Mouse (Mus musculus) spleen, embryonic (tissue): ENCODE measurements around the gene Mitd1.

Experiments
- CTCF ChIA-PET: fragments of 350-600 bp; sonication (Branson Sonifier 250); formaldehyde crosslinking; loops from one replicate; lab custom pipeline; 2022; lab: Charles Lee

Gene Mitd1

DNA sequence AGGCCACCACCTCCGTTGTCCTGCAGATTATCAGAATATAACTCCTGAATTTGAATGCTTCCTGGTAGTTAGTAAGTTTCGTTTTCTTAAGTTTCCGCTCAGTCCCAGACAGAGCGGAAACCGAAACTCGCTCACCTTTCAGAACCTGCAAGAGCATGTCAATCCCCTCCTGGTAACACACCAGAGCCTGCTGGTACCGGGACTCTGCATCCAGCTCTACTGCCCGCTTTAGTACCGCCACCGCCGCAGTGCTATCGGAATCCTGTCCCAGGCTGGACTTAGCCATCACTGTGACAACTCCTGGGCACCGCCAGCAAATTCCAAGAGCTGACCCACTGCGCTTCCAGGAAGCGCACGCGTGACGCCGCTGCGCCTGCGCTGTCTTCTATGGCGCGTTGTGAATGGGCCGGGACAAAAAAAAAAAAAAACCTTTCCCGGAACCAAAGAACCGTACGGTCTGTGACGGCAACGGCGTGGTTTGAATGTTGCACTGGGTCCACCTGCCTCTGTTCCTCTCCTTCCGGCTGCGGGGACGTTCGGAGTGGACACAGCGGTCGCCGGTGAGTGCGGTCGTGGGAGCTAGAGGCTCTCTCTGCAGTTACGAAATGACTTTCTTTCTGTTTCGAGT, at the start of gene Mitd1, which contains the start of gene Mrpl30:
Gene Mitd1, minus strand, starts transcription at position 387 of the 628 bp plus-strand sequence.
Gene Mrpl30, plus strand, starts transcription at position 453 of the 628 bp plus-strand sequence.
- CTCF ChIA-PET, result no interaction called here

DNA sequence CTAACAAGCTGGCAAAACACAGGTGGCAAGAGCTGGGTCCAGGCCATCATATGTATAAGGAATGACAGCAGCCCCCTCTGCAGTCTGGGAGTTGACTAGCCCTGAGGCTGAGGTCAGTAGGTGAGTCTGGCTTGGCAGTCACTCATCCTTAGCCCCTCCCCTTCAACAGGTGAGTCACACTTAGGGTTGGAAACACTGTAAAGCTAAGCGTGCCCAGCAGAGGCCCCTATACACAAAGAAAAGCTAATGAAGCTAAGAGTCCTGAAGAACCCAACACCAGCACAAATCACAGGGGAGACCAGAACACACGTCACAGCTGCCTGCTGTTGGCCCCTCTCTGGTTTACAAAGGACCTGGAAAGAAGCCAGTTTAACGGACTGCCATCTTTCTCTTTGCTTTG, 41.6 kb upstream of the Mitd1 start:
- CTCF ChIA-PET, result no interaction called here

DNA sequence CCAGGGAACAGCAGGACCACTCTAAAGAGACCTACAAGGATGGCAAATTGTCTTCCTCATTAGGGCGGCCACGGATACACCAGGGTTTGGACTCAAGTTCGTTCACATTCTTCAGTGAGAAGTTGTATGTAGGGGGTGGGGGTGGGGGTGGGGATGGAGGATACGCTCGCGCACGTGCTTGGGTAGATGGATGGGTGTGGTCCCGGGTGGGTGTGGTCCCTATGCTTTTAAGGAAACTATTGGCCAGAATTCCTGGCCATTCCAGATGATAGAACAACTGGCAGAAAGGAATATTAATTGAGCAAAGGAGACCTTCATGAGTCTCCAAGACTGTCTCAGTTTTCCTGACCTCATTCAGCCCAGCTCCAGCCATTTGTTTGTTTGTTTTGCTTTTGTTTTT, 35.8 kb upstream of the Mitd1 start:
- CTCF ChIA-PET, result no interaction called here

DNA sequence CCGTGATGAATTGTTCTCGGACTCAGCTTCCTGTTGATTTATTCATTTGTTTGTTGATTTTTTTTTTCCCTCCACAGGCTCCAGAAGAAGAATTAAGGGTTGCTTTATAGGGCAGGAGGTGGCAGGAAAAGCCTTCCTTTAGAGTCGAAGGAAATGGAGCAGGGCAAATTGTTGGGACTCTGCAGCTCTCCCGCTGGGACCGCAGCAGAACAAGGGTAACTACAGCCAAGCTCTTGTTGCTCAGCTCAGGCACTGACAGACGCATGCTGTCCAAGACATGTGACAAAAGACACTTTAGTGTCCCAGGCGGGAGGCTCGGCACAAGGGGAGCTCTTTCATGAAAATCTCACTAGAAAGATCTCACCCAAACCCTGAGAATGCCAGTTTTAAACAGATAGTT, 32.3 kb upstream of the Mitd1 start:
- CTCF ChIA-PET, result no interaction called here

DNA sequence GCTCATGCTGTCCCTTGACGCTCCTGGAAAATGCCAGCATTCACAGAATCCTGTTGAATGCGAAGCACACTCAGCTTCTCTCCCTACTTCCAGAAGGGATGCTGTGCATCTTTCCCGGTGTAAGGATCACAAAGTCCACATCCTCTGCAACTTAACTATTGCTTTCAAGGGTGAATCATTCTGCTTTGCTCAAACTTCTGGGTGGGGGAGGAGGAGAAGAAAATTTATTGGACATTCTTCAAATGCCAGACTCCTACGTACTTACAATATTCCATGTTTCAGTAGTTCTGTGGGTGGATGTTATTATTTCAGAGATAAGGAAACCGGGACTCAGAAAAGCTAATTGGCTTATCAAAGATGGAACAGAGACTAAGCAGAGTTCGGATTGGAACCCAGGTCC, 27.9 kb upstream of the Mitd1 start:
- CTCF ChIA-PET, result no interaction called here

DNA sequence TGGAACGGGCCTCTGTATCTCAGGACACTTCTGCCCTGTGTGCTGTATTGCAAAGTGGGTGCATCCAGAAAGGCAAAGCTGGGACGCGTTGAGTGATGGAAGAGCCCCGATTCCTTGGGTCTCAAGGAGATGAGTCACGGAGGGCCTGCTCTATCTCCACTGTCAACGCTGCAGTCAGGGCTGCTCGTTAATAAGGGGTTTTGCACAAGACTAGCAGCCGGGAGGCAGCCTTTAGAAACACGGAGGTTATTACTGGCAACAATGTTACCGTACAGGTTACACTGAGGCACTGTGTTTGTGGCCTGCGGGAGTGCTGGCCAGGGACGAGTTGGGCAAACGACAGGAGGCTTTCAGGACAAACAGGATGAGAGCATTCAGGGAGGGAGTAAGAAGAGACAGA, 27.5 kb upstream of the Mitd1 start:
- CTCF ChIA-PET, result interaction anchor here (0.6 kb wide), 1 partner anchor 82 kb away, joined by 4 read pairs; no protein-coding TSS in a partner anchor

DNA sequence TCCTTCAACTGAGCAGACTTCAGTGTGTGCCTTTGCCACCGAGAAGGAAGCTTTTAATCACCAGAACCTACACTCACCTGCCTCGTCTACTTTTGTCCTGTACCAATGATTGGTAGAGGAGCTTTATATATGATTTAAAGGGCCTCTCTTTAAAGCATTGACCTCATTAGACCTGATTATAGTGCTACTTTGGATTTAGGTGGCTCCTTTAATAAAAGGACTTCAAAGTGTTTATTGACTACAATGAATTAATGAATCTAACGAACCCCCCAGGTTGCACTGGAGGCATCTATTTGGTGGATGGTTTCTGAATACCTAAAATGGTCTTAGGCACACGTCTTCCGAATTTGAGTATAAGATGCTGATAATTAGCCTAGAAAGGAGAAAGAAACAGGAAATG, 26.2 kb upstream of the Mitd1 start, which contains the start of gene Lyg2:
Gene Lyg2, minus strand, starts transcription at position 101 of the 400 bp plus-strand sequence.
- CTCF ChIA-PET, result no interaction called here

DNA sequence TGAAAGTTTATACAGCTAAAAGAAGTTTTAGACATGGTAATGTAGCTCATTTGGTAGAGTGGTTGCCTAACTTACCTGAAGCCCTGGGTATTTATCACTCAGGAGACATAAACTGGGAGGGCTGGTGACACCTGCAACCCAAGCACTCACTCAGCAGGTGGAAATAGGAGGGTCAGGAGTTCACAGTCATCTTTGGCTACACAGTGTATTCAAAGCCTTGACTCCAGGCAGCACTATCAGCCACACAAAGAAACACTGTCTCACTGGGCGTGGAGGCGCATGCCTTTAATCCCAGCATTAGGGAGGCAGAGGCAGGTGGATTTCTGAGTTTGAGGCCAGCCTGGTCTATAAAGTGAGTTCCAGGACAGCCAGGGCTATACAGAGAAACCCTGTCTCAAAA, 22.5 kb upstream of the Mitd1 start:
- CTCF ChIA-PET, result interaction anchor here (0.6 kb wide), 1 partner anchor 482 kb away, joined by 3 read pairs; no protein-coding TSS in a partner anchor

DNA sequence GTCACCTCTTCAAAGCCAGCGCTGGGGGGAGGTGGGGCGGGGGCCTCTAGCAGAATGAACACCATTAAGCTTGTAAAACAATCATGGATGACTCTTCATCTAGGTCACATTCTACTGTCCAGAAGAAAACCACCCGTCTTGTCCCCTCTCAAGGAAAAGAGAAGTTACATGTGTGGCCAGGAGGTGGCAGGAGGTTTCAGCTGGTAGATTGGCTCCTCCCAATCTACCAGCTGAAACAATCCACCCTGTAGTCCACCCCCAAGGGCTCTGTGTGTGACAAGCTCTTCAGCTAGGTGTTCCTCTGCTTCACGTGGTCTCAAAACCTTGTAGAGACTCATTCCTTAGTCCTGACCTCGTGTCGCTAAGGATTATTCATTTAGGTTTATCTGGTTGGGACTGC, 13.0 kb upstream of the Mitd1 start:
- CTCF ChIA-PET, result interaction anchor here (0.6 kb wide), 1 partner anchor 230 kb away, joined by 3 read pairs; no protein-coding TSS in a partner anchor

DNA sequence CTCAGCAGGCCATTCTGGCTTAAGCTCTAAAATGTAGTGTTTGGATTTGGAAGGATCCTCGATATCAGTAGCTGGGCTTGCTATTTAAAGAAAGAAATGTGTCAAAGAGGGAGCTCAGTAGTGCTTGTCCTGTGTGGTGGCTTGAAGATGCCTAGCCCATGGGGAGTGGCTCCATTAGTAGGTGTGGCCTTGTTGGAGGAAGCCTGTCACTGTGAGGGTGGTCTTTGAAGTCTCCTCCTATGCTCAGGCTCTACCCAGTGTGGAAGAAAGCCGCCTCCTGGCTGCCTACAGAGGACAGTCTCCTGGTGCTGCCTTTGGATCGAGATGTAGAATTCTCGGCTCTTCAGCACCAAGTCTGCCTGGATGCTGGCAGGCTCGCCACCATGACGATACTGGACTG, 10.1 kb upstream of the Mitd1 start:
- CTCF ChIA-PET, result no interaction called here

DNA sequence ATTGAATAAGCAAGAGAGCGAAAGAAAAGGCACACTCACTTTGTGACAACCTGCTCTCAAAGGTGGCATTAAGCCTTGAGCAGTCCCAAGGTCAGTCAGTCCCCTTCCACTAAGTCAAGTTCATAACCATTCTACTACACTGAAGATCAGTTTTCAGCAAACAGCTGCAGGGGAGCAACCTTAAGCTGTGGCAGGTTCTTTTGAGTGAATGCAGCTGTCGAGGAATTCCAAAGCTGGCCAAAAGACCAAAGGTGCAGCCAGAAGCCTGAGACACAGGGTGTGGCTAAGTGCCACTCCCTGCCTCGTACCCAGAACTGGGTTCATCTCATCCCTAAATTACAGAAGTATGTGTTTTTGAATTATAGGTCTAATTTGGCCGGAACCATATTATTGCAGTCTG, 9.6 kb upstream of the Mitd1 start:
- CTCF ChIA-PET, result interaction anchor here (0.6 kb wide), 1 partner anchor 86 kb away, joined by 3 read pairs; no protein-coding TSS in a partner anchor

DNA sequence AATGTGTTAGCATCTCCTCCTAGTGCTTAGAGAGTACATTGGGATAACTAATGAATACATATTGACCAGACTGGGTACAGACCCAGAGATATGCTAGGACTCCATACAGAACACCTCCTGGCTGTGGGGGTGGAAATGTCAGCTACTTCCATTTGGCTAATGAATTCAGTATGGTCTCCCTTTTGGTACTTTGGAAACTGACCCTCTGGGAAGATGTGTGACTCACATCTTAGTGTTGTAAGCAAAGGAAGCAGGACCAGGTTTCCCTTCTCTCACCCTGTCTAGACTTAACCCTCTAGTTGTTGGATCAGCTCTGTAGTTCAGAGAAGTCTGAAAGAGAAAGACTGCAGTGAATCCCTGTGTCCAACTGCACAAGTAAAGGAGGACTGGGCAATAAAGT, 4.4 kb upstream of the Mitd1 start:
- CTCF ChIA-PET, result no interaction called here

DNA sequence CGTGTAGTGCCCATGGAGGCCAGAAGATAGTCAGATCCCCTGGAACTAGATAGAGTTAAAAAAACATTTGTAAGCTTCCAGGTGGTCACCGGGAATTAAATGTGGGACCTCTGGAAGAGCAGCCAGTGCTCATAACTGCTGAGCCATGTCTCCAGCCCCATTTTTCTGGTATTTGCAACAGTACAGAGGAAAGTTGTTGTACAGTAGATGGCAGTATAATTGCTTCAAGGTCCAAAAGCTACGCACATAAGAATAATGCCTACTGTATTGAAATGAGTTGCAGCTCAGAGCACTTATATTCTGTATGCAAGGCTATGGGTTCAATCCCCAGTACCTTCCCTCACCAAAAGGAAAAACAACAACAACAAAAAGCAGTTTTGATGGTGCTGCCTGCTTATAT, 1.2 kb upstream of the Mitd1 start:
- CTCF ChIA-PET, result interaction anchor here (0.8 kb wide), 1 partner anchor 10 kb away, joined by 3 read pairs; no protein-coding TSS in a partner anchor

DNA sequence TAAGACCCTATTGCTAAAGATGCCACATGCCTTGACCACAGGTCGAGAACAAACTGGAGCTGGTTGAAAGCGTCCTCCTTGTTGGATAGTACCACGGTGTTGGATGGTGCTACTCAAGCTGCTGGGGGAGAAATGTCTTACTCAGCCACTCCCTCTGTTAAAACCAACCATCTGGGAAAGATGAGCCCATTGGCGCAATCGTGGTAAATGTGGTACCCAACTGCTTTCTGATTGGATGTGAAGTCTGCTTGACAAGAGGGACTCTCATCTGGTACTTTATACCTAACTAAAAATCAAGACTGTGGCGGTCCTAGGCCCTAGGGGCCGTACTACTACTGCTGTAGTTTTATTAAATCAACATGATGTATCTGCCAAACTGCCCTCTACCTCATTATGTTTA, 1.0 kb downstream of the Mitd1 start:
- CTCF ChIA-PET, result no interaction called here

DNA sequence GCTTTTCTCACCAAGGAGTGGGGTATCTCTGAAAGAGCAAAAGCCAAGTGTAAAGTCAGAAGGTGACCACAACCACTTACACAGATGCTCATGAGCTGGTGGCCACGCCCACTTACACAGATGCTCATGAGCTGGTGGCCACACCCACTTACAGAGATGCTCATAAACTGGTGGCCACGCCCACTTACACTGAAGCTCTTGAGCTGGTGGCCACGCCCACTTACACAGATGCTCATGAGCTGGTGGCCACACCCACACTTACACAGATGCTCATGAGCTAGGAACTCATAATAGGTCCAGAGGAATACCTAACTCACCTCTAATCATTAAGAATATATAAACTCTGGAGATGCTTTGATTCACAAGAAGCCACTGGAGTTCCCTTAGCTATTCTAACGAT, 5.8 kb downstream of the Mitd1 start:
- CTCF ChIA-PET, result interaction anchor here (0.6 kb wide), 1 partner anchor 300 kb away, joined by 3 read pairs; no protein-coding TSS in a partner anchor

DNA sequence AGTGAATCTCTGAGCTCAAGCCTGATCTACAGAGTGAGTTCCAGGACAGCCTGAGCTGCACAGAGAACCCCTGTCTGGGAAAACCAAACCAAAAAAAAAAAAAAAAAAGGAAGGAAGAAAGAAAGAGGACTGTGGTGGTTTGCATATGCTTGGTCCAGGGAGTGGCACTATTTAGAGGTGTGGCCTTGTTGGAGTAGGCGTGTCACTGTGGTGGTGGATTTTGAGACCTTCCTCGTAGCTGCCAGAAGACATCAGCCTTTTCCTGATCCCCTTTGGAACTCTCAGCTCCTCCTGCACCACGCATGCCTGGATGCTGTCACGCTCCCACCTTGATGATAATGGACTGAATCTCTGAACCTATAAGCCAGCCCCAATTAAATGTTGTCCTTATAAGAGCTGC, 6.8 kb downstream of the Mitd1 start:
- CTCF ChIA-PET, result no interaction called here

DNA sequence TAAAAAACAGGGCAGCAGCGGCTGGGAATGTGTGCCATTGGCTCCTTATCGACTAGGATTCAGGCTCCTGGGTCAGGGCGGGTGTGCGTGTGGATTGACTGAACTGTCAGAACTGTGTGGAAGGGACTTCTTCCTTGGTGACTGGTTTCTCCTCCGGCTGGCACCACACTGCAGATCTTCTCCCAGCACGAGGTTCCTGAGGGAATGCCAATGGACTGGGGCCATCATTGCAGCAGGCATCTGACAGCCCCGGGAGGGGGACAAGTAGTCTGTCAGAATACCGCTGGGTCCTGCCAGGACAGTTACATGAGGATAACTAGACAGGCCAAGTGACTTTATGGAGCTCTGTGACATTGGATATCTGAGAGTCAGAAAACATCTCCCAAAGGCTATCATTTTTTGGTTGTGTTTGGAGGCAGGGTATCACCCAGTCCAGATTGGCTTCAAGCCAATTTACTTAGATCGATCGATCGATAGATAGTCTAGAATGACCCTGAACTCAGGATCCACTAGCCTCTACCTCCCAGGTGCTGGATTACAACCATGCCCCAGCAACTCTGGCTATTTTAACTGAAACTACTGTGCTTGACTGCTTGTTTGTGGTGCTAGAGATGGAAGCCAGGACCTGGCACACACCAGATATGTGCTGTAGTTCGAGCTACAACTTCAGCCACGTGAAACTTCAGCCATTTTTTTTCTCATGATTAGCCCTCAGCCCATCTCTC, 12.3 kb downstream of the Mitd1 start:
- CTCF ChIA-PET, result no interaction called here

DNA sequence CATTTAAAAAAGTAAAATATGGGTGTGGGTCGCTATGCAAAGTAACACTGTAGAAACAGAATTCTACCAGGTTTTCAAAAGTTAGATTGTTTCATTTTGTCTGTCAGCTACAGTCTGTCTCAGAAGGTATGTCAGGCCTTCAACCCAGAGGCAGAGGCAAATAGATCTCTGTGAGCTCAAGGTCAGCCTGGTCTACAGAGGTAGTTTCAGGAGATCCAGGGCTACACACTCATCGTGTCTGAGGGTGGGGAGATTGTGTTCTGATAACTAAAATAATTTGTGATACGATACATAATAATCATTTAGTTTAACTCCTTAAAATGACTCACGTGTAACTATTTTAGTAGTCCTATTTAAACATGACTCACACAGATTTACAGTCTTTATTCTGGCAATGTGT, 17.1 kb downstream of the Mitd1 start:
- CTCF ChIA-PET, result no interaction called here

DNA sequence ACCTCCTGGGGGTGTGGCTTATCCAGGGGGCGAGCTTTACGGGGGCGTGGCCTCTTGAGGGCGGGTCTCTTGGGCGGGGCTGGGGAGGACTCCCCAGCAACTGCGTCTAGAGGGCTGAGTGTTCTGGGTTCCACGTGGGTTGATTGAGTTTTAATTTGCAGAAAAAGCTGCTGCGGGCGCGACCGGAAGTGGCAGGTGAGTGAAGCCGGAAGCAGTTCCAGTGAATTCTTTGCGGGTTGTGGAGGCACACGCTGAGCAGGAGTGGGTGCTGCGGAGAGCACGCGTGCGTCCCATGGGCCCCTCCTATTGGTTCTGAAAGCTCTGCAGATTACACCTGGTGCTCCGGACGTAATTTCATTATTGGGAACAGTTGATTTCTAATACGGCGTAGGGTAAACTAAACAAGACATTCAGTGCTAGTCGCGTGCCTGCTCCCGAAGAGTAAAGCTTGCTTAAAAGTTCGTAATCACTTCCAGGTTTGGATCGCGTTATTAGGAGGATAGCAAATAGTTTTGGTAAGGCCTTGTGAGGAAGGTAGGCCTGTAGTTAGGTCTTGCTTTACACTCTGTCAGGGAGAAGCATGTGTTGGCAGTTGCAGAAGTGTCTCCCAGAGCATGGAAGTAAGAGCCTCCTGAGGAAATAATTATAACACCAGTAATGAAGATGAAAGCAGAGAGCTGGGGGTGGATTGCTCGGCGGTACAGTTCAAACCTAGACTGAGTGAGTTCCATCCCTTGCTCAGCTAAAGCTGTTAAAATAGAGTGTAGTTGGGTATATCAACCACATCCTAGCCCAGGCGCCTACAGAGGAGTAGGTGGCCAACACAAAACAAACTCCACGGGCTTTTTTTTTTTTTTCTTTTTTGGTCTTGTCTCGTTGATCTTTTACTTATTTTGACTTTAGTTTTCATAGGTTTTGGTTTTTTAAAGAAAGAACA, 17.8 kb downstream of the Mitd1 start:
- CTCF ChIA-PET, result interaction anchor here (0.7 kb wide), 1 partner anchor 1863 kb away, joined by 3 read pairs; no protein-coding TSS in a partner anchor

DNA sequence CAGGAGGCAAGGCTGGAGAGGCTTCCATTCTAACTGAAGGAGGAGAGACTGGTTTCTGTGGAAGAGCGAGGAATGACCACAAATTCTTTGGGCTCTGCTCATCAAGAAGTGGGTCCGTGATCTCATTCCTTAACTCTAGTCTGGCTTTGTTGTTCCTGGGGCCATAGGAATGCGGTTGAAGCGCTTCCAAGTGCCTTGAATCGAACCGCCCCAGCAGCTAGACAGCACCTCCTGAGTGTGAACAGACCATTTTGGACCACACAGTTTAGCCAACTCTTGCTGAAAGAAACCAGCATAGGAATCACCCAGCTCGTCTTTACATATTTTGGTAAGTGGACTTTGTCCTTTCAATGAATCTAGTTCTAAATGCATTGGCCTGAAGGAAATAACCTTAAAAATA, 18.5 kb downstream of the Mitd1 start, which contains the start of gene Lipt1:
Gene Lipt1, plus strand, starts transcription at position 35 of the 400 bp plus-strand sequence.
- CTCF ChIA-PET, result no interaction called here

DNA sequence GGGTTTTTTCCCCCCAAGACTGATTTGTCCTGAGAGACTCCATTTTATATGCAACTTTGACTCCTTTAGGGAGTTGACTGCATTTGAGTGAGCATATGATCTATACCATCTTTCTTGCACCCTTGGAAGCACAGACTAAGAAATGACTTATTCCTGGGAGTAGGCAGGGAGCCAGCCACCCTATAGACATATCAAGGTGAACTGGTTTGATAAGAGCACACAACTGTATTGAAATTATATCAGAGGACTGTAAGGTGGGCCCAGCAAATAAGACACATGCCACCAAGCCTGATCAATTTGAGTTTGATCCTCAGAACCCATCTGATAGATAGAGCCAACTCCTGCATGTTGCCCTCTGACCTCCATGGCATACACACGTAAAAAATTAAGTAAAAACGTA, 20.8 kb downstream of the Mitd1 start:
- CTCF ChIA-PET, result no interaction called here

DNA sequence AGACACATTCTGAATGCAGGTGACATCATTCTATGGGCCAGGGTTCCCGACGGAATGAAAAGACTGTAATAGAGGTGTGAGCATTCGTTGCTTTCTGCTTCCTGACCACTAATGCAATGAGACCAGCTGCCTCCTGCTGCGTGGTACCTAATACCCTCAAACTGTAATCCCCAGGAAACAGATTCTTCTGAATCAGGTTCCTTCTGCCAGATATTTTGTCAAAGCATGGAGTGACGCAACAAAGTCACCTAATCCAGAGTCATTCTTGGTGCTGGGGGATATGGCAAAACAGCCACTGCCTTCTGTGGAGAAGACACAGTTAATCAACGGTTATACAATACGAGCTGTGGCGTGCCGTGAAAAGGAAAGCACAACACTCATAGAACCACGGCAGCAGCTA, 21.6 kb downstream of the Mitd1 start:
- CTCF ChIA-PET, result no interaction called here
